Mouse (Mus musculus) E14TG2a.4 (cell line): ENCODE measurements around the gene Robo4.

Experiments used
- CTCF ChIP-seq: conservative IDR thresholded peaks from 2 replicates; pipeline ENCODE4 v1.5.1; 2014; ENCODE audit warnings: low read length
- NANOG ChIP-seq: IDR thresholded peaks from 2 replicates; pipeline ENCODE4 v1.6.1; 2014; ENCODE audit warnings: borderline replicate concordance, low read length, mixed read lengths
- POU5F1 ChIP-seq: IDR thresholded peaks from 2 replicates; pipeline ENCODE4 v1.6.1; 2014; ENCODE audit warnings: low read length, borderline replicate concordance

- no peak for TF ChIP-seq CTCF
- no peak for TF ChIP-seq POU5F1
- TF ChIP-seq NANOG = no peak
Observed at GRCm38 (mm10) chr9:37433823-37434560, 32.3 kb downstream of the Robo4 start.
